Mouse (Mus musculus) midbrain, embryonic 12.5 days (tissue): ENCODE results near the gene Arrdc3. TPM values are rescaled to one million over a fixed set of nuclear protein-coding genes. Genes with fewer than 3 reads are reported as not detected.
A peak's percentile ranks its signal among the peaks of the same experiment; 100 is the strongest.

Experiments
- ATAC-seq: fragments of 200-750 bp; cut with Nextera tagmentation; 2 replicates; pipeline ENCODE4 v1.8.0; 2017; ENCODE audit warnings: low read depth, moderate TSS enrichment, moderate library complexity; ENCODE audit not compliant: low FRiP score
- H3K27ac ChIP-seq: fragments of 300-500 bp; sonication (generic); replicated peaks from 2 replicates; pipeline ENCODE4 v1.5.1; 2016; ENCODE audit warnings: mild to moderate bottlenecking
- H3K27me3 ChIP-seq: fragments of 300-500 bp; sonication (generic); 2 replicates; pipeline ENCODE4 v1.6.1; 2016; ENCODE audit warnings: mild to moderate bottlenecking
- H3K36me3 ChIP-seq: fragments of 300-500 bp; sonication (generic); 2 replicates; pipeline ENCODE4 v1.6.1; 2016
- H3K4me1 ChIP-seq: fragments of 300-500 bp; sonication (generic); 2 replicates; pipeline ENCODE4 v1.6.1; 2016
- H3K4me2 ChIP-seq: fragments of 300-500 bp; sonication (generic); replicated peaks from 2 replicates; pipeline ENCODE4 v1.6.1; 2016; ENCODE audit warnings: mild to moderate bottlenecking, moderate library complexity
- H3K4me3 ChIP-seq: fragments of 300-500 bp; sonication (generic); 2 replicates; pipeline ENCODE4 v1.5.1; 2016; ENCODE audit warnings: mild to moderate bottlenecking
- H3K9ac ChIP-seq: fragments of 300-500 bp; sonication (generic); replicated peaks from 2 replicates; pipeline ENCODE4 v1.6.1; 2016; ENCODE audit warnings: mild to moderate bottlenecking, moderate library complexity
- H3K9me3 ChIP-seq: fragments of 300-500 bp; sonication (generic); 2 replicates; pipeline ENCODE4 v1.6.1; 2016; ENCODE audit warnings: mild to moderate bottlenecking
- WGBS: fragments of 180-500 bp; shearing (Covaris S2); methylation state at CpG from one replicate; pipeline ENCODE4 v1.1.7; 2016; 5-methylcytosine and 5-hydroxymethylcytosine counted together
- polyA plus RNA-seq: library from polyadenylated mRNA; unstranded; fragments of >200 nt; fragmentation: Nextera tagmentation; extraction: Ambion mirVana; gene quantifications from 2 replicates; pipeline ENCODE4 v1.2.1, GENCODE M21; 2016

Gene Arrdc3
- 56.3 and 63.0 TPM in 2 replicates for polyA plus RNA-seq

DNA sequence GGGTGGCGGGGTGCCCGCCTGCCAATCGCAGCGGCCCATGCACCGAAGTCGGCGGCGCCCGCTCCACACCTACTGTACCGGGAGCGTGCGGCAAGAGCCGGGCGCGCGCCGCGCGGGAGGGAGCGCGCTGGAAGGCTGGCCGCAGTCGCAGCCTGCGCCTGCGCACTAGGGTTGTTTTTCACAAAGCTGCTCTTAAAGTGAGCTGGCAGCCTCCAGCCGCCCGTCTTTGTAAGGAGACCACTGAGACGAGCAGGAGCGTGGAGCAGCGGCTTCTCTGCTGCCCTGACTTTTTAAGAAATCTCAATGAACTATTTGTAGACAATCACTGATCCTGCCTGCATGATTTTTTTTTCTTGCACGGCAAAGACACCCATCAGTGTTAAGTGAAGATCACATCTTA is at the start of gene Arrdc3:
Gene Arrdc3, plus strand, starts transcription at position 195 of the 400 bp plus-strand sequence.
- no peaks in the 10 kb centered on the region for H3K9me3 ChIP-seq
- peak within 1 kb of the TSS; percentile 99 for H3K9ac ChIP-seq
- peaks cover 7% of the 10 kb centered on the region for H3K36me3 ChIP-seq
- H3K27me3 ChIP-seq, result no peaks in the 10 kb centered on the region
- H3K27ac ChIP-seq, result peak within 1 kb of the TSS; percentile 100
- H3K4me1 ChIP-seq, result peaks cover 6% of the 10 kb centered on the region
- peak within 1 kb of the TSS; percentile 52 for H3K4me2 ChIP-seq
- peak; percentile 50 for ATAC-seq
- WGBS, result under 1% methylated on average over 31 of the region's 31 CpGs
- H3K4me3 ChIP-seq, result peak within 1 kb of the TSS; percentile 87

- 6% methylated on average over 5 of the region's 5 CpGs for WGBS
- H3K36me3 ChIP-seq, result no peaks in the 10 kb centered on the region
- no peaks in the 10 kb centered on the region for H3K27me3 ChIP-seq
- H3K4me1 ChIP-seq, result no peaks in the 10 kb centered on the region
- H3K9ac ChIP-seq, result no peak overlapping the region
- H3K9me3 ChIP-seq, result no peaks in the 10 kb centered on the region
- no peak overlapping the region for H3K4me2 ChIP-seq
- H3K27ac ChIP-seq, result no peak overlapping the region
- peak; percentile 59; the same call in 1 of the 2 replicates for ATAC-seq
- no peak overlapping the region for H3K4me3 ChIP-seq
These were observed 21.0 kb upstream of the Arrdc3 start for GRCm38 (mm10) chr13:80862215-80862614.

- Histone ChIP-seq H3K36me3 (no peaks in the 10 kb centered on the region), H3K27ac (no peak overlapping the region), H3K4me3 (no peak overlapping the region), H3K9ac (no peak overlapping the region), H3K4me1 (no peaks in the 10 kb centered on the region), H3K9me3 (no peaks in the 10 kb centered on the region), H3K27me3 (no peaks in the 10 kb centered on the region), H3K4me2 (no peak overlapping the region)
- 92% methylated on average over 3 of the region's 3 CpGs for WGBS
- ATAC-seq, result no peak
These were observed 19.0 kb upstream of the Arrdc3 start for GRCm38 (mm10) chr13:80864195-80864594.

GRCm38 (mm10) chr13:80875126-80875525 is 8.1 kb upstream of the Arrdc3 start:
- ATAC-seq, result no peak
- 88% methylated on average over 5 of the region's 5 CpGs for WGBS
- Histone ChIP-seq H3K36me3 (no peaks in the 10 kb centered on the region), H3K9ac (no peak overlapping the region), H3K27ac (no peak overlapping the region), H3K9me3 (no peaks in the 10 kb centered on the region), H3K4me2 (no peak overlapping the region), H3K4me3 (no peak overlapping the region), H3K4me1 (no peaks in the 10 kb centered on the region), H3K27me3 (no peaks in the 10 kb centered on the region)

DNA sequence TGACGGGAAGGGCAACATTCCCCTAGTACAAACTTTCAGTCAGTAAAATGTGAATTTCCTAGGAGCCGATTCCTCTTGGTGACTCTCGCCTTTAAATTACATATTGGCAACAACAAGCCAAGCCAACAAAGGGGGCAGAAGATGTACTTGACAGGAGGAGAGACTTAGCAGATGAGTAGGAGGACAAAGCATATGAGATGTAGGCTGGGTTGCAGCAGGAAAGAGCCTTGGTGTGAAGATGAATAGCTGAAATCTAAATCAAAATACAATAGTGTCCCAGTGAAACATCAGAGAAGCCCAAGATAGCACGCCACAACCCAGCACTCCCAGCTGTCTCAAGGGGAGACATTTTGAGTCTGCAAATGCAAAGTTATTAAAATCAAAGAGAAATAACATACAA is 2.4 kb upstream of the Arrdc3 start:
- Histone ChIP-seq H3K27ac (no peak overlapping the region), H3K9me3 (no peaks in the 10 kb centered on the region), H3K4me1 (0 out of 2 replicates have a peak, but pooled peaks cover 3% of the 10 kb centered on the region), H3K4me3 (no peak overlapping the region), H3K9ac (no peak overlapping the region), H3K4me2 (no peak overlapping the region), H3K27me3 (no peaks in the 10 kb centered on the region), H3K36me3 (no peaks in the 10 kb centered on the region)
- no peak for ATAC-seq
- 86% methylated on average over 4 of the region's 4 CpGs for WGBS

- H3K27ac ChIP-seq, result peak overlapping the region; percentile 100
- H3K4me3 ChIP-seq, result no peak overlapping the region
- WGBS, result 26% methylated on average over 6 of the region's 6 CpGs
- no peaks in the 10 kb centered on the region for H3K36me3 ChIP-seq
- no peaks in the 10 kb centered on the region for H3K9me3 ChIP-seq
- H3K4me2 ChIP-seq, result peak overlapping the region; percentile 52
- ATAC-seq, result no peak
- H3K27me3 ChIP-seq, result no peaks in the 10 kb centered on the region
- H3K9ac ChIP-seq, result peak overlapping the region; percentile 81; the same call in 1 of the 2 replicates
- peaks cover 5% of the 10 kb centered on the region for H3K4me1 ChIP-seq
These were observed 1.3 kb upstream of the Arrdc3 start for GRCm38 (mm10) chr13:80881722-80882500.

GRCm38 (mm10) chr13:80882716-80883135 is 458 bp upstream of the Arrdc3 start:
- H3K9ac ChIP-seq, result peak overlapping the region; percentile 81
- peak overlapping the region; percentile 52 for H3K4me2 ChIP-seq
- H3K4me3 ChIP-seq, result peak overlapping the region; percentile 87
- peaks cover 2% of the 10 kb centered on the region for H3K36me3 ChIP-seq
- peak; percentile 49 for ATAC-seq
- no peaks in the 10 kb centered on the region for H3K9me3 ChIP-seq
- peaks cover 6% of the 10 kb centered on the region for H3K4me1 ChIP-seq
- under 1% methylated on average over 23 of the region's 23 CpGs for WGBS
- H3K27me3 ChIP-seq, result no peaks in the 10 kb centered on the region
- peak overlapping the region; percentile 100 for H3K27ac ChIP-seq

DNA sequence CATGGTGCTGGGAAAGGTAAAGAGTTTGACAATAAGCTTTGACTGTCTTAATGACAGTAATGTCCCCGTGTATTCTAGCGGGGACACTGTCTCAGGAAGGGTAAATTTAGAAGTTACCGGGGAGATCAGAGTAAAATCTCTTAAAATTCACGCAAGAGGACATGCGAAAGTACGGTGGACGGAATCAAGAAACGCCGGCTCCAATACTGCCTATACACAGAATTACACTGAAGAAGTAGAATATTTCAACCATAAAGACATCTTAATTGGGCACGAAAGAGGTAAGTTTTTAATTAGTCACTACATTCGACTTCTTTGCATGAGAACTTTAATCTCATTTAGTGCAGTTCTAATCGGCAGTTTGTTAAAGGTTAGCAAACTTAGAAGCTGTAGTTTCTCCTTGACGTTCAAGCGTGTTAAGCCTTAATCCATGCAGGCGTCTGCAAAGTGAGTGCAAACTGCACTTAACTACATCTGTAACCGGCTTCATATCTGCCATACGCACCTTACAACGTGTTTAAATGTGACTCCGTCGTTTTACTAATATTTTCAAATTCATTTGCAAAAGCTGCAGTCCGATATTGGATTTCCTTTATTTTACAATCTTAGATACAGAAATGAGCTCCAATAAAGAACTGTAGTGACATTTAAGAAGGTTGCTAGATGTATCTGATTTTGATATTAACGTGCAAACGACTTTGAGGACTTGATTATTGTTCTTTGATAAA is 629 bp downstream of the Arrdc3 start:
- H3K27me3 ChIP-seq, result no peaks in the 10 kb centered on the region
- H3K9ac ChIP-seq, result peak overlapping the region; percentile 99
- H3K4me3 ChIP-seq, result peak overlapping the region; percentile 87
- H3K4me1 ChIP-seq, result peaks cover 6% of the 10 kb centered on the region
- H3K27ac ChIP-seq, result peak overlapping the region; percentile 100
- no peaks in the 10 kb centered on the region for H3K9me3 ChIP-seq
- H3K4me2 ChIP-seq, result peak overlapping the region; percentile 52
- WGBS, result under 1% methylated on average over 23 of the region's 23 CpGs
- ATAC-seq, result no peak
- H3K36me3 ChIP-seq, result peaks cover 9% of the 10 kb centered on the region

DNA sequence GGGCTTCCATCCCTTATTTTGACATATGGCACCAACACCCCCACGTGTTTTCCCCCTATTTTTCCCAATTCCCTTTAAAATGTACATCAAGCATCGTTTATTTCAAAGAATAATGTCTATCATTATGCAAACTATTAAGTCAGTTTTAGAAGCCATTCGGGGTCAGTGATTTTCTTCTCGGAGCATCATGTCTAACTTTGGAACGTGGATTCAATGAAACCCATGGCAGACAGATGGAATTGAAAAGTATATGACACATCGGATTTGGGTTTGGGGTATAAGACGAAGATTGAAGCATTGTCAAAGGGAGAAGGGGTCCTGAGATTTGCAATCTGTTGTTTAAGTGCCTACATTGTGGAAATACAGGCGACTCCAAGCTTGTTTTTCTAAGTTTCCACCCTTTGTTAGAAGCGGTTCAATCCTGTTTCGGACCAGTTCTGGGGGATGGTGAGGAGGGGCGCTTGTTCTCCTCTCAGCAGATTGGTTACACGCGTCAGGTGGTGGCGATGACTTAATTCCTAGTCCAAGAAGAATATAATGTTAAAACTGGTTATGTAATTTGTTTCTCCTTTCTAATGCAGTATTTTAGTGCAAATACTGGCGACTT is 1.3 kb downstream of the Arrdc3 start:
- Histone ChIP-seq H3K4me2 (peak overlapping the region; percentile 52), H3K9me3 (no peaks in the 10 kb centered on the region), H3K36me3 (peaks cover 11% of the 10 kb centered on the region), H3K9ac (peak overlapping the region; percentile 99), H3K27me3 (no peaks in the 10 kb centered on the region), H3K4me1 (peaks cover 6% of the 10 kb centered on the region), H3K27ac (peak overlapping the region; percentile 100), H3K4me3 (peak overlapping the region; percentile 87)
- under 1% methylated on average over 15 of the region's 15 CpGs for WGBS
- ATAC-seq, result no peak

- H3K9ac ChIP-seq, result peak overlapping the region; percentile 99
- peak overlapping the region; percentile 52 for H3K4me2 ChIP-seq
- H3K27me3 ChIP-seq, result no peaks in the 10 kb centered on the region
- WGBS, result 1% methylated on average over 45 of the region's 47 CpGs
- no peaks in the 10 kb centered on the region for H3K9me3 ChIP-seq
- peaks cover 6% of the 10 kb centered on the region for H3K4me1 ChIP-seq
- peak overlapping the region; percentile 100 for H3K27ac ChIP-seq
- H3K36me3 ChIP-seq, result peaks cover 15% of the 10 kb centered on the region
- peak overlapping the region; percentile 87 for H3K4me3 ChIP-seq
- ATAC-seq, result peak; percentile 87
These were observed 2.1 kb downstream of the Arrdc3 start for GRCm38 (mm10) chr13:80885103-80885833.

DNA sequence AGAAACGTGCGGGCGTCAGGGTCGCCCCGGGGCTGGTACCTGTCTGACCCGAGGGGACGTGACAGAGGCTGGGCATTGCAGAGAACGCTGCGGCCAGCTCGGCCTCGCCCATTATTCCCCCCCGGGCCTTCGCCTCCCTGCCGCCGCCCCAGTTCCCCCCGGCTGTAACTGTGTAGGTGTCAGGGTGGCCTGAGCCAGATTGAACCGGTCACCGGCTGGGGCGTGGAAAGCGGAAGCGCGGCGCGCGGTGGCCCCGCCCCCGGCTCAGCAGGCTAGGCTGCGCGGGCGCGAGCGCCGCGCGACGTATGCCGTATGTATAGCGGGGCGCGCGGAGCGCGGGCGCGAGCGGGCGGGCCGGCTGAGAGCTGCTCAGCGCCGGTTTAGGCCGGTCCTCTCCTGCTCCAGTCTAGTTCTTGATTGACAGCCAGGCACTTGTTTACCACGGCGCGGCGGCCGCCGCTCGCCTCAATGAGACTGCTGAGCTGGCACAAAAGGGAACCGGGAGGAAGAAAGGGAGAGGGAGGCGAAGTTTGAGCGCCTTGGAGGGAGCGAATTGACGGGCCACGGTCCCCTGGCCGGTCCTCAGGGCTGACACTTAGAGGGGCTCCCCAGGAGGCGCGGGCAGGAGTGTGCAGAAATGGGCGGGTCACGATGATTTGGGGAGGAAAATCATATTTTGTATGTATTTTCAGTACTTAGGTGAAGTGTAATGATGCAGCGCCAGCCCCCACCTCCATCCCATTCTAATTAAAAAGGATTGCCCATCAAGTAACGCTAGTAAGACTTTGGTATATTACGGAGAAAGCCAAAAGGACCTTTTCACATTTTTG is 2.9 kb downstream of the Arrdc3 start:
- Histone ChIP-seq H3K9me3 (no peaks in the 10 kb centered on the region), H3K36me3 (peaks cover 23% of the 10 kb centered on the region), H3K4me2 (peak overlapping the region; percentile 52), H3K27me3 (no peaks in the 10 kb centered on the region), H3K27ac (peak overlapping the region; percentile 100), H3K9ac (peak overlapping the region; percentile 99), H3K4me3 (peak overlapping the region; percentile 87), H3K4me1 (peaks cover 6% of the 10 kb centered on the region)
- peak; percentile 92 for ATAC-seq
- under 1% methylated on average over 72 of the region's 72 CpGs for WGBS
